Mouse (Mus musculus) spleen, adult 2 months (tissue): ENCODE measurements around the gene Polr1d. TPM values are rescaled to one million over a fixed set of nuclear protein-coding genes. Genes with fewer than 3 reads are reported as not detected.

ENCODE experiments used
- DNase-seq, 2 experiments: peaks; one replicate each; pipeline versions ENCODE4 v3.0.0 to v3.0.0-alpha.2; 2012 to 2021; ENCODE audit warnings: low spot score in 2 of 2, low read depth in 1 of 2
- H3K27ac ChIP-seq: fragments of 200-500 bp; 2 replicates; pipeline ENCODE4 v1.5.1; 2012; ENCODE audit warnings: low read length, inconsistent platforms; ENCODE audit not compliant: insufficient read depth
- H3K27me3 ChIP-seq: fragments of 200-500 bp; 2 replicates; pipeline ENCODE4 v1.6.1; 2012; ENCODE audit warnings: mild to moderate bottlenecking, moderate library complexity, low read length, inconsistent platforms; ENCODE audit not compliant: control insufficient read depth, insufficient read depth
- H3K36me3 ChIP-seq: fragments of 200-500 bp; 2 replicates; pipeline ENCODE4 v1.6.1; 2012; ENCODE audit warnings: mild to moderate bottlenecking, low read length, inconsistent platforms; ENCODE audit not compliant: control insufficient read depth, insufficient read depth
- H3K4me1 ChIP-seq: fragments of 200-500 bp; 2 replicates; pipeline ENCODE4 v1.6.1; 2011; ENCODE audit warnings: inconsistent platforms; ENCODE audit not compliant: control insufficient read depth, insufficient read depth, insufficient read length
- H3K4me3 ChIP-seq: fragments of 200-500 bp; 2 replicates; pipeline ENCODE4 v1.5.1; 2011; ENCODE audit warnings: mild to moderate bottlenecking, inconsistent platforms; ENCODE audit not compliant: insufficient read depth, insufficient read length; ENCODE audit errors: extremely low read depth
- CTCF ChIP-seq: fragments of 200-500 bp; IDR thresholded peaks from 2 replicates; pipeline ENCODE4 v1.5.1; 2011; ENCODE audit warnings: mild to moderate bottlenecking, inconsistent platforms; ENCODE audit not compliant: insufficient read depth, insufficient read length, insufficient replicate concordance; ENCODE audit errors: extremely low read depth
- POLR2A ChIP-seq: fragments of 200-500 bp; IDR thresholded peaks from 2 replicates; pipeline ENCODE4 v1.6.1; 2011; ENCODE audit warnings: low read depth, low read length, inconsistent platforms
- WGBS: fragments of 180-500 bp; shearing (Covaris S2); methylation state at CpG from one replicate; pipeline ENCODE4 v1.1.7; 2018; 5-methylcytosine and 5-hydroxymethylcytosine counted together
- polyA plus RNA-seq: library from polyadenylated mRNA; depleted of rRNA; stranded (reverse); fragments of >200 nt; gene quantifications from 2 replicates; pipeline ENCODE4 v1.2.3, GENCODE M21; 2012

Gene Polr1d
- polyA plus RNA-seq, 1 experiment: 24.2 TPM

GRCm38 (mm10) chr5:147075103-147076025 is 1.5 kb upstream of the Polr1d start:
- Histone ChIP-seq H3K36me3 (no peaks in the 10 kb centered on the region), H3K27ac (peak overlapping the region; percentile 74), H3K4me1 (peaks cover 7% of the 10 kb centered on the region; the same call in 1 of the 2 replicates), H3K27me3 (no peaks in the 10 kb centered on the region), H3K4me3 (peak overlapping the region; percentile 84)
- WGBS: 27% methylated on average over 21 of the region's 21 CpGs
- no peak for DNase-seq
- TF ChIP-seq POLR2A (no peak), CTCF (no peak)

- Histone ChIP-seq H3K27me3 (no peaks in the 10 kb centered on the region), H3K36me3 (no peaks in the 10 kb centered on the region), H3K4me1 (peaks cover 5% of the 10 kb centered on the region; the same call in 1 of the 2 replicates), H3K27ac (peak within 1 kb of the TSS; percentile 79), H3K4me3 (peak within 1 kb of the TSS; percentile 87)
- WGBS: under 1% methylated on average over 65 of the region's 65 CpGs
- peak; percentile 38 for TF ChIP-seq POLR2A
- peak; percentile 60 for TF ChIP-seq CTCF
- DNase-seq: peak; percentile 93 to 99
These were observed 638 bp upstream of the Polr1d start, which contains the start of gene Lnx2 for GRCm38 (mm10) chr5:147076026-147076798. Gene Lnx2, minus strand, starts transcription at chr5:147076586.

GRCm38 (mm10) chr5:147077305-147078034 is 620 bp downstream of the Polr1d start:
- peak overlapping the region; percentile 79 for H3K27ac ChIP-seq
- H3K36me3 ChIP-seq: peaks cover 2% of the 10 kb centered on the region; the same call in 1 of the 2 replicates
- H3K4me3 ChIP-seq: peak overlapping the region; percentile 87
- TF ChIP-seq CTCF (no peak), POLR2A (peak; percentile 73)
- H3K27me3 ChIP-seq: no peaks in the 10 kb centered on the region
- WGBS: under 1% methylated on average over 56 of the region's 57 CpGs
- H3K4me1 ChIP-seq: peaks cover 4% of the 10 kb centered on the region; the same call in 1 of the 2 replicates
- peak; percentile 77 to 92 for DNase-seq

- Histone ChIP-seq H3K27ac (no peak overlapping the region), H3K4me3 (peak overlapping the region; percentile 87), H3K36me3 (peaks cover 2% of the 10 kb centered on the region), H3K27me3 (no peaks in the 10 kb centered on the region), H3K4me1 (peaks cover 4% of the 10 kb centered on the region; the same call in 1 of the 2 replicates)
- DNase-seq: no peak
- WGBS: 48% methylated on average over 11 of the region's 11 CpGs
- TF ChIP-seq POLR2A: no peak
- TF ChIP-seq CTCF: no peak
These were observed 1.5 kb downstream of the Polr1d start for GRCm38 (mm10) chr5:147078110-147078900.

- peaks cover 2% of the 10 kb centered on the region for H3K36me3 ChIP-seq
- H3K4me1 ChIP-seq: no peaks in the 10 kb centered on the region; the same call in 1 of the 2 replicates
- H3K4me3 ChIP-seq: no peak overlapping the region
- no peaks in the 10 kb centered on the region for H3K27me3 ChIP-seq
- H3K27ac ChIP-seq: no peak overlapping the region
- DNase-seq: no peak
- TF ChIP-seq CTCF (no peak), POLR2A (no peak)
- 94% methylated on average over 9 of the region's 9 CpGs for WGBS
These were observed 8.5 kb downstream of the Polr1d start for GRCm38 (mm10) chr5:147085201-147085894.
